Mouse (Mus musculus): Measurements from ENCODE around the gene Akr1c6. TPM values are rescaled to one million over a fixed set of nuclear protein-coding genes. Genes with fewer than 3 reads are reported as not detected.
"Not testable (repeated sequence)": the region's sequence is repeated elsewhere in the genome, so short reads cannot be mapped to it uniquely, and the experiment has no call there.

Gene Akr1c6
- total RNA-seq (2021) = not detected

DNA sequence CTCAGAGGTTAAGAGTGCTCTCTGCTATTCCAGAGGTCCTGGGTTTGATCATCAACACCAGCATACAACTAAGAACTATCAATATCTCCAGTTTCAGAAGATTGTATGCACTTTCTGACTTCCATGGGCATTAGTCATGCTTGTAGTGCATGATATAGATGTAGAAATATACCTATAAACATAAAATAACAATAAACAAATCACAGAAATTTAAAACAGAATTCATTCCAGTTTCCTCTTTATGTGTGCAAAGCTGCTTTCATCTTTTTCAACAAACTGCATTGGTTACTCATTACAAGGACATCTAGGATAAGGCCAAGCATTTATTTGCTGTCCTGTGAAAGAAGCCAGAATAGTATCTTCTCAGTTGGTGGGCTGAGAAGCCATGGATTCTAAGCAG lies at the start of gene Akr1c6:
Akr1c6 (plus strand) TSS at position 301 of the 400 bp plus-strand sequence.
- DNase-seq = no peak

DNA sequence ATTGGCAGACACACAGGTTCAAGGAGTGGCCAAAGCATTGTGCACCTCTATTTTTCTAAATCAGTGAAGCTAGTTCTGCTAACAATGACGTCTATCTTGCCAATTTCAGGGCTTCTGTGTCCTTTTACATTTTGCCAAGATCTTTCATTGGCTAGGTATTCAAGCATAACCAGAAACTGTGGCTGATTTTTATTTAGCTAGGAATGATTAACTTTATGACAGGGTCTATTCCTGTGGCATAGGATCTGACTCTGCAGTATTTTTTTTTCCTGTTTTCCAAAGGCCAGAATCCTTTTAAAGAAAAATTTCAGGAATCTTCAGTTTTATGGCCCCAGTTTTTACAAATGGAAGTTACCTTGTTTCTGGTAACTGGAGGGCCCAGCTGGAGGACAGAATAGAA lies 49.2 kb upstream of the Akr1c6 start:
- DNase-seq = no peak

GRCm38 (mm10) chr13:4385541-4385940 lies 48.6 kb upstream of the Akr1c6 start:
- no peak for DNase-seq

- no peak for DNase-seq
Measured at GRCm38 (mm10) chr13:4388762-4389446, 45.2 kb upstream of the Akr1c6 start.

DNA sequence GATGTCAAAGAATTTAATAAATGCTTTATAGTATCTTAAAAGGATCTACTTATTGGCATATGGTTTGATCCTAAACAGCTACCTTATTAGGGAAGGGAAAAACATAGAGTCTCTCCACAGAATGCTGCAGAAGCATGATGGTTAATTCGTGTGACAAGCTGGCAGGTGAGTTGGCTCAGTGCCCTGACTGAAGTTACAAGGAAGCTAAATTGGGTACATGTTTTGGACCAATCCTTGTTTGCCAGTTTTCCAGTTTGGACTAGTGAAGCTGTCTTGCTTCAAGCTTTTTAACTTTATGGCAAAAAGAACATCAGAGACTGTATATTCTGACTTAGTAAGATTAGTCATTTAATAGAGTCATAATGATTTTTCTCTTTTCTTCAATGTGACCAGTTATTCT lies 33.7 kb upstream of the Akr1c6 start:
- DNase-seq = not testable (repeated sequence)

DNA sequence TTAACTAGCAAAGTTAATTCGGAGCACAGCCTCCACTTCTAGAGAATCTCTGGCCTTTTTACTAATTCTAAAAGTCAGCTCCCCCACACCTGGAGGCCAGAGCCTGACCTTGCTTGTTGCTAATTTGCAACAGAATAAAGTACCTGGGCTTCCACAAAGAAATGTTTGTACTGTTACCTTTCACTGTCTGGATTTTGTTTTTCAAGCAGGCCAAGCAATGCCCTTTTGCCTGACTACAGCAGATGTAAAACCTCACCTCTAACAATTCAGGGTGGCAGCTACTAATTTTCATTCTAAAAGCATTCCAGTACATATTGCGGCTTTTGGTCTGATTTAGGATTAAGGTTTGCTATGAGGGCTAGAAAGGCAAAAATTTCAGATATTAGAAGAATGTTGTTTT lies 33.3 kb upstream of the Akr1c6 start:
- DNase-seq = no peak

DNA sequence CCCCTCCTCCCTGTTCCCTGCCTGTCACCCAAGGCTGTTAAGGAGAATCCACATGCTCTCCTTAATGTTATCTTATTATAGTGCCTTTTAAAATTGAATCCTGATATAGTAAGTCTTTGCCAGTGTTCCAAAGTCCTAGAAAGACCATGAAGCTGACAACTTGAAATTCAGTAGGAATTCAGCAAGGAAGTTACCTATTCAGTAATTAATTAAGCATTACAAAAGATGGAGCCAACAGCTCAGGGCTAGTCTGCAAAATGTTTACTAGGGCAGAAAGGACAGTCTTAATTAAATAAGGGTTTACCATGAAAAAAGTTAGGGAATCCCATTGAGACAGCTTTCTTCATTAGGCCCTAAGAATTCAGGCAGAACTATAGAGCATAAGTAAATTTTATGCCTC lies 31.9 kb upstream of the Akr1c6 start:
- no peak for DNase-seq

DNA sequence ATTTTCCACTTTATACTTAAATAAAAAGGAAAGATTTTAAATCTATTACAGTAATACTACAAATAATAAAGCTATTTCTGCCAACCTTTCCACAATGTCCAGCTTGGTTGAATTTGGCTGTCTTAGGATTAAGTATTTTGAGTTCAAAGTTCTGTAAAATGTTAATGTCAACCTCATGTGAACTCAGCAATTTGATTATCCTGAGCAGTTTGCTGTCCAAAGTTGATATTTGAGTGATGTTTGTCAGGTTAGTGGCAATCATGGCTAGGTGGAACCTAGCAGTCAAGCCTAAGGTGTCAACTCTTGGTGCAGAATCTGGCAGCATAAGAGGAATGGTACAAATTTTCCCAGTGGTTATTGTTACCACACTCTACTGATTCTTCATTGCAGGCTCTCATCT lies 29.4 kb upstream of the Akr1c6 start:
- DNase-seq = no peak

GRCm38 (mm10) chr13:4406771-4407170 lies 27.3 kb upstream of the Akr1c6 start:
- DNase-seq = no peak

GRCm38 (mm10) chr13:4428558-4428957 lies 5.5 kb upstream of the Akr1c6 start:
- DNase-seq = no peak

- DNase-seq = no peak
Measured at GRCm38 (mm10) chr13:4429034-4429433, 5.1 kb upstream of the Akr1c6 start.

- DNase-seq = no peak
Measured at GRCm38 (mm10) chr13:4431129-4431528, 3.0 kb upstream of the Akr1c6 start.

DNA sequence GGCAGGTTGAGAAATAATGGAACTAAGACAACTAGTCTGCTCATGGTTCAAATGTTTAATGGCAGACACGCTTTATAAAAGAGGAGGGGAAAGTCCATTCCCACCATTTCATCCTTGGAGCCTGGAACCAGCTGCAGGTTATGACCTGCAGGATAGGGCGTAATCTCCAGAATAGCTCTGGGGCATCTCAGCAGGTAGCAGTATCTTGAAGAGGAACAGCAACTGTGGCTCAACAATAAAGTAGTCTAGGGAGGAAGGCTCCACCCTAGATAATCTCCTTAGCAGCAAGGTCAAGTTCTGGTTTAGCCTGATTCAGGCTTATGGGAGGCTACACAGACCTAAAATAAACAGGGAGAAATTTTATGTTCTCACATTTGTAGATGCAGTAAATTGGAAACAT lies 31.5 kb downstream of the Akr1c6 start:
- DNase-seq = no peak

GRCm38 (mm10) chr13:4467896-4468295 lies 33.8 kb downstream of the Akr1c6 start:
- no peak for DNase-seq

Other genes with a start within 250 kb of the Akr1c6 start
- gene Akr1c13, start 243.2 kb upstream of the Akr1c6 start, total RNA-seq (2021) = not detected
- not detected for gene Akr1c19, start 205.6 kb upstream of the Akr1c6 start, total RNA-seq (2021)
- not detected for gene Akr1c12, start 154.9 kb upstream of the Akr1c6 start, total RNA-seq (2021)
- gene Akr1c20, start 89.0 kb downstream of the Akr1c6 start, total RNA-seq (2021) = not detected
- not detected for gene Akr1c21, start 139.8 kb downstream of the Akr1c6 start, total RNA-seq (2021)
- 10 to 100 TPM; 21.8 to 24.1 TPM for gene Akr1e1, start 174.9 kb downstream of the Akr1c6 start, total RNA-seq (2021)